Mouse (Mus musculus): Measurements from ENCODE around the gene Acss2. TPM values are rescaled to one million over a fixed set of nuclear protein-coding genes. Genes with fewer than 3 reads are reported as not detected.
A peak's percentile ranks its signal among the peaks of the same experiment; 100 is the strongest.

The Acss2 gene
- polyA plus RNA-seq, 1 experiment = 13.1 TPM

DNA sequence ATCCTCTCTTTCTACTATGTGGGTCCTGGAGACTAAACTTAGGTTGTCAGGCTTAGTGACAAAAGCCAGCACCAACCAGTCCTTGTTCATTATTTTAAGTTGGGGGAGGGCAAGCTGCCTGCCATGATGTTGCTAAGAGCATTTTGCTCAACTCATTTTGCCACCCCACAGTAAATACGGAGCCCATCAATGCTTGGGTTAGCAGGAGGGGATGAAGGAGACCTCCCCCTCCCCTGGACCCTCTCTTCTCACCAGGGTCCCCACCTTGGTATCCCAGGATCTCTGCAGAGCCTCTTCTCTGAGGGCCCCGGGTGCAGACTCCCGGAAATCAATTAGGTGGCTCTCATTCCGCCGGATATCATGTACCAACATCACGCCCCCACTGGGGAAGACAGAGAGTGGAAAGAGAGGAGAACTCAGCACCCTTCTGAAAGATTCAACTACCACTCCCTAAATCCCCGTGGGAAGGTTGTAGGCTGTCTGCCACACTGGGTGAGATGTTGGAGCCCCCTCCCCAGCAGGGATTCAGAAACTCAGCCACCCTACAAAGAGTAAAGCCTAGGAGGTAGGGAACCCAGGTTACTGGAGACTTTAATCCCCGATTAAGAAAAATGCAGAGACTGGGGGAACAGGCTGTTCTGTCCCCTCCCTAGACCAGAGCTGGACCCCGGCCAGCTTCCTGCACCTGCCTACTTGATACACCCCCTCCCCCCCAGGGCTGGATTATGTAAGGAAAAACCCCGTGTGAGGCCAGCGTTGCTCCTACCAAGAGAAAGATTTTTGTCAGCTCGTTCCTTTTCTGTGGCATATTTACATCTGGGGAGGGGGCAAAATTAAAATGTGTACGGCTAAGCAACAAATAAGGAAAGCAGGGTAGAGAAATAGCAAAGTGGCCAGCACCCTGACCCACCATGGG lies 13.1 kb upstream of the Acss2 start:
- Histone ChIP-seq H3K36me3 (ENCODE audit: control insufficient read depth, insufficient read depth, low read length) (no peaks in the 10 kb centered on the region), H3K27me3 (ENCODE audit: control insufficient read depth, insufficient read depth, low read length) (no peaks in the 10 kb centered on the region), H3K4me1 (ENCODE audit: control insufficient read depth, insufficient read depth, insufficient read length) (no peaks in the 10 kb centered on the region), H3K4me3 (ENCODE audit: extremely low read depth, insufficient read depth, insufficient read length) (no peak overlapping the region), H3K27ac (ENCODE audit: insufficient read depth, low read length) (no peak overlapping the region)
- TF ChIP-seq POLR2A (IDR thresholded peaks at IDR 0.05; ENCODE audit: low read depth, low read length) (no peak), CTCF (IDR thresholded peaks at IDR 0.05; ENCODE audit: extremely low read depth, insufficient read depth, insufficient read length, insufficient replicate concordance) (no peak)
- WGBS = 51% methylated on average over 13 of the region's 13 CpGs
- DNase-seq (ENCODE audit: low read depth in 1 of 2, low spot score in 2 of 2) = no peak

DNA sequence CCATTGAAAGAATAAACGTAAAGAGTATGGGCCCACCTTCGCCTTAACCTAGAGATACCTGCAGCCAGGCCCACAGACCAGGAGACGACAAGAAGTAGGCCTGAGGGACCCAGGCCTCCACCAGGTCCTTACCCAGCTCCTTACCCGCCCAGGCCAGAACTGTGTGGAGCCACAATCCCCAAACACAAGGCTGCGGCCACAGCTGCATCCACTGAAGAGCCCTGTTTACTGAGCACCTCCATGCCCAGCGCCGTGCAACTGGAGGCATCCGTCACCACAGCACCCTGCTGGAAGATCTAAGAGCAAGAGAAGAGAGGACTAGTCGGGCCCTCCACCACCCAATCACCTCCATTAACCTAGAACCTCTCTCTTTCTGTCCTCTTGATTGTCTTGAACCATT lies 11.9 kb upstream of the Acss2 start:
- H3K36me3 ChIP-seq (ENCODE audit: control insufficient read depth, insufficient read depth, low read length) = no peaks in the 10 kb centered on the region
- H3K27ac ChIP-seq (ENCODE audit: insufficient read depth, low read length) = no peak overlapping the region
- H3K4me1 ChIP-seq (ENCODE audit: control insufficient read depth, insufficient read depth, insufficient read length) = no peaks in the 10 kb centered on the region
- TF ChIP-seq POLR2A (IDR thresholded peaks at IDR 0.05; ENCODE audit: low read depth, low read length) = no peak
- no peak for TF ChIP-seq CTCF (IDR thresholded peaks at IDR 0.05; ENCODE audit: extremely low read depth, insufficient read depth, insufficient read length, insufficient replicate concordance)
- WGBS = 92% methylated on average over 9 of the region's 9 CpGs
- H3K4me3 ChIP-seq (ENCODE audit: extremely low read depth, insufficient read depth, insufficient read length) = no peak overlapping the region
- H3K27me3 ChIP-seq (ENCODE audit: control insufficient read depth, insufficient read depth, low read length) = no peaks in the 10 kb centered on the region
- no peak for DNase-seq (ENCODE audit: low read depth in 1 of 2, low spot score in 2 of 2)

DNA sequence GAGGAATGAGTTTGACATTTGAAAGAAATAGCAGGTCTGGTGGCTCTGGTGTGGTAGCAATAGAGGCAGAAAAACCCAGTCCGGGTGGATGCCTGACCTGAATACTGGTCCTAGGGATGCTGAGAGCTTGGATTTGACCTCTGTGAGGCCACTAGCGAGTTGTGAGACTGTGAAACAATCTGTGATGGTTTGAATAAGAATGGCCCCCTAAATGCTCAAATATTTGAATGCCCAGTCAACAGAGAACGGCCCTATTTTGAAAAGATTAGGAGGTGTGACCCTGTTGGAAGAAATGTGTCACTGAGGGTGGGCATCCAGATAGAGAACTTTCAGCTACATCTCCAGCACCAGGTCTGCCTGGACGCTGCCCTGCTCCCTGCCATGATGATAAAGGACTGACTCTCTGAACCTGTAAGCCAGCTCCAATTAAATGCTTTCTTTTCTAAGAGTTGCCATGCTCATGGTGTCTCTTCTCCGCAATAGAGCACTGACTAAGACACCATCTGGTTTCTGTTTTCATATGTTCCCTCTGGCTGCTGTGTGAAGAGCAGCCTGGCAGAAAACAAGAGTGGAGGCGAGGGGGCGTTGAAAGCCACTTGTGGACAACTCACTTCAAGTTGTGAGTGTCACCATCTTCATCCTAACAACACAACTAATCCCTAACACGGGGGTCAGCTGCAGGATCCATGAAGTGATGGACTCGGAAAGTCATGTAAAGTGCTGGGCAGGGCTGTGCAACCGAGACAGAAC lies 9.9 kb upstream of the Acss2 start:
- no peaks in the 10 kb centered on the region for H3K27me3 ChIP-seq (ENCODE audit: control insufficient read depth, insufficient read depth, low read length)
- H3K4me1 ChIP-seq (ENCODE audit: control insufficient read depth, insufficient read depth, insufficient read length) = no peaks in the 10 kb centered on the region
- DNase-seq (ENCODE audit: low read depth in 1 of 2, low spot score in 2 of 2) = no peak
- H3K4me3 ChIP-seq (ENCODE audit: extremely low read depth, insufficient read depth, insufficient read length) = no peak overlapping the region
- TF ChIP-seq CTCF (IDR thresholded peaks at IDR 0.05; ENCODE audit: extremely low read depth, insufficient read depth, insufficient read length, insufficient replicate concordance) = no peak
- no peak for TF ChIP-seq POLR2A (IDR thresholded peaks at IDR 0.05; ENCODE audit: low read depth, low read length)
- no peaks in the 10 kb centered on the region for H3K36me3 ChIP-seq (ENCODE audit: control insufficient read depth, insufficient read depth, low read length)
- H3K27ac ChIP-seq (ENCODE audit: insufficient read depth, low read length) = no peak overlapping the region
- 80% methylated on average over 10 of the region's 10 CpGs for WGBS

DNA sequence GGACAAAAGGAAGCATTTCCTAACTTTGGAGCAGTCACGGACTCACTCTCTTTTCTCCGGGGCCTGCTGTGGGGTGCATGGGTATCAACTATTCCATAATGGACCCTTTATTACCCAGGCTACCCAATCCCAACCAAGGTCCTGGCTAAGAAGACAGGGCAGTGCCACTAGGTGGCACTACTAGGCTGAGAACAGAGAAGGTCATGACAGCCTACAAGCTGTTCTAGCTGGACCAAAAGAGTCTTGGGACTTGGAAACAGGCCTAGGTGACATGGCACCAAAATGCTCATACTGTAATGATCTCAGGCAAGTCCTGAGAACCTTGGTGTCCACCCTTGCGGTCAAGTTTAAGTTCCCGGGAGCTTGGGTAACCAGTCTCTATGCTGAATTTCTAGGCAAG lies 5.3 kb upstream of the Acss2 start:
- Histone ChIP-seq H3K36me3 (ENCODE audit: control insufficient read depth, insufficient read depth, low read length) (no peaks in the 10 kb centered on the region), H3K4me1 (ENCODE audit: control insufficient read depth, insufficient read depth, insufficient read length) (peaks cover 11% of the 10 kb centered on the region), H3K27me3 (ENCODE audit: control insufficient read depth, insufficient read depth, low read length) (0 out of 2 replicates have a peak, but pooled peaks cover 2% of the 10 kb centered on the region), H3K27ac (ENCODE audit: insufficient read depth, low read length) (no peak overlapping the region), H3K4me3 (ENCODE audit: extremely low read depth, insufficient read depth, insufficient read length) (no peak overlapping the region)
- TF ChIP-seq POLR2A (IDR thresholded peaks at IDR 0.05; ENCODE audit: low read depth, low read length) (no peak), CTCF (IDR thresholded peaks at IDR 0.05; ENCODE audit: extremely low read depth, insufficient read depth, insufficient read length, insufficient replicate concordance) (peak; percentile 66; the same call in 1 of the 2 replicates)
- WGBS = 70% methylated on average over 4 of the region's 4 CpGs
- DNase-seq (ENCODE audit: low read depth in 1 of 2, low spot score in 2 of 2) = peak; percentile 39 to 56

DNA sequence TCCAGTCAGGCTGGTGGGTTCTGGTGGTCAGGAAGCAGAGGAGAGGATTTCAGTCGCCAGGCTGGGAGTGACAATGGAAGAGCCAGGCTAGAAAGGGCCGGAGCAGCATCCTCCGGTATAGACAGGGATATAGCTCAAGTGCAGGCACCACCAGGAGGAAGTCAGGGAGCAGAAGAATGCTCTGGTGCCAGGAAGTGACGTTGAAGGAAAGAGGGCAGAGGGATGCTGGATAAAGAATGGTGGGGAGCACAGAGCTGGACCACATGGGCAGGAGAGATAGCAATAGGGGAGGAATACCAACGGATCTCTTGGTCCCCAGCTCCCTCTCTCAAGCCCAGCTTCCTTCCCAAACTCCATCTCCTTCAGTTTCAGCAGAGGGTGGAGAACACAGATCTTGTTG lies 4.2 kb upstream of the Acss2 start:
- H3K4me3 ChIP-seq (ENCODE audit: extremely low read depth, insufficient read depth, insufficient read length) = no peak overlapping the region
- H3K27ac ChIP-seq (ENCODE audit: insufficient read depth, low read length) = no peak overlapping the region
- 57% methylated on average over 5 of the region's 5 CpGs for WGBS
- no peak for DNase-seq (ENCODE audit: low read depth in 1 of 2, low spot score in 2 of 2)
- TF ChIP-seq POLR2A (IDR thresholded peaks at IDR 0.05; ENCODE audit: low read depth, low read length) = no peak
- TF ChIP-seq CTCF (IDR thresholded peaks at IDR 0.05; ENCODE audit: extremely low read depth, insufficient read depth, insufficient read length, insufficient replicate concordance) = no peak
- no peaks in the 10 kb centered on the region for H3K36me3 ChIP-seq (ENCODE audit: control insufficient read depth, insufficient read depth, low read length)
- peaks cover 13% of the 10 kb centered on the region for H3K4me1 ChIP-seq (ENCODE audit: control insufficient read depth, insufficient read depth, insufficient read length)
- 0 out of 2 replicates have a peak, but pooled peaks cover 2% of the 10 kb centered on the region for H3K27me3 ChIP-seq (ENCODE audit: control insufficient read depth, insufficient read depth, low read length)

DNA sequence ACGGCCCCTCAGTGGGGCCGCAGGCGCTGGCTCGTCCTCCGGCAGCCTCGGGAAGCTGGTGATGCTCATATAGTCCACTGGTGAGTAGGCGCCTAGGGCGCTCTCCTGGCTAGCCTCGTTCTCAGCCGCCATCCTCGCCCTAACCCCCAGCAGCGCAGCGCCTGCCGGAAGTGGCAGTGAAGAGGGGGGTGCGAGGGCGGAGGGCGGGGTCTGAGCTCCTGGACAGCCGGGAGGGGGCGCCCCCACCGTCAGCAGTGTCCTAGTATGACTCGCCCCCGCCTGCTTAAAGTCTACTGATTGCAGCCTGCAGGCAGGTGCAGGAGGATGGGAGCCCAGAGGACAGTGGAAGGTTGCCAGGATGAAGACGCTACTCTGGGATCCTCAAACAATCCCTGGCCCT lies 3.1 kb upstream of the Acss2 start:
- H3K27me3 ChIP-seq (ENCODE audit: control insufficient read depth, insufficient read depth, low read length) = 0 out of 2 replicates have a peak, but pooled peaks cover 2% of the 10 kb centered on the region
- H3K27ac ChIP-seq (ENCODE audit: insufficient read depth, low read length) = no peak overlapping the region
- DNase-seq (ENCODE audit: low read depth in 1 of 2, low spot score in 2 of 2) = peak; percentile 40 to 77
- H3K4me1 ChIP-seq (ENCODE audit: control insufficient read depth, insufficient read depth, insufficient read length) = peaks cover 13% of the 10 kb centered on the region
- WGBS = 3% methylated on average over 22 of the region's 23 CpGs
- H3K36me3 ChIP-seq (ENCODE audit: control insufficient read depth, insufficient read depth, low read length) = no peaks in the 10 kb centered on the region
- no peak for TF ChIP-seq POLR2A (IDR thresholded peaks at IDR 0.05; ENCODE audit: low read depth, low read length)
- TF ChIP-seq CTCF (IDR thresholded peaks at IDR 0.05; ENCODE audit: extremely low read depth, insufficient read depth, insufficient read length, insufficient replicate concordance) = peak; percentile 18; the same call in 1 of the 2 replicates
- H3K4me3 ChIP-seq (ENCODE audit: extremely low read depth, insufficient read depth, insufficient read length) = peak overlapping the region; percentile 42; the same call in 1 of the 2 replicates

Data from spleen, adult 2 months (tissue).